Mouse (Mus musculus) spleen, postnatal 4 days (tissue): ENCODE data around the gene Jak3.
"Not testable (repeated sequence)": the region's sequence is repeated elsewhere in the genome, so short reads cannot be mapped to it uniquely, and the experiment has no call there.

Experiments
- DNase-seq, 2 experiments: peaks; one replicate each; pipeline ENCODE4 v3.0.0; 2022; ENCODE audit warnings: low spot score in 2 of 2

Jak3 gene

DNA sequence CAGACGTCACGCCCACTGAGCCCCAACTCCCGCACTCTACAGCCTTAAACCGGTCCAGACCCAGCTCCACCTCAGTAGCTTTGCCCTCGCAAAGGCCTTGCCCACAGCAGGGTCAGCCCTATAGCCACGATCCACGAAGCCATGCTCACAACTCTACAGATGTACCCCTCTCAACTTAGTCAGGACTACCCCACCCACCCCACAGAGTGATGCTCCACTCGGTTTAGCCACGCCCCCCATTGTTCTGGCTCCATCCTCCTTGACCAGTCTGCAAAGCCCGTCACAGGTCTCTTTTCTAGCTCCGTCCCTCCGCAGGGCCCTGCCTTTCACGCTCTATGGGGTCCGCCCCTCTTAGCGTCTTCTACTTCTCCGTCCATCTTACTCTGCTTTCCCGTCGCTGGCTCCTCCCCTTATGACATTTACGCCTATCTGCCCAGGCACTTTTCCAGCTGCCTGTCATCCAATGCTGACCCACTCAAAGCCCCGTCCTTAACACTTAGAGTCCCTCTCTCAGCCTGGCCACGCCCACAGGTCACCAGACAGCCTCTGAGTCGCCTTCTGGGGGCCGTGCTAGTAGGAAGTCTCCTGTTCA is 10.1 kb downstream of the Jak3 start:
- no peak for DNase-seq

DNA sequence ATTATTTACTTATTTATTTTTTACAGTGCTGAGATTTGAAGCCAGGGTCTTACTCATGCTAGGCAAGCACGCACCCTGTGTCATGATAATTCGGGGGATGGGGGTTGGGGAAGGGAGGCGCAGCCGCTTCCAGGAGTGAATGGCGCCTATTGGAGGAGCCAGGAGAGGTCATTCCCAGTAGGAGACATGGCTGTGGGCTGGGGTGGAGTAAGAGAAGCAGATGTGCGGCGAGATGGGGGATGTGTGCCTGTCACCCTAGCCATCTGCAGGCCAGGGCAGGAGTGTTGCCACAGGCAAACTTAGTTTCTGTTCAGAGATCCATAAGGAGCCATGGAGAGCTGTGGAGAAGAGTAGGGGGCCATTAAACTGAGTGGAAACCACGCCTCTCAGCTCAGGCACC is 11.5 kb downstream of the Jak3 start:
- DNase-seq = no peak

DNA sequence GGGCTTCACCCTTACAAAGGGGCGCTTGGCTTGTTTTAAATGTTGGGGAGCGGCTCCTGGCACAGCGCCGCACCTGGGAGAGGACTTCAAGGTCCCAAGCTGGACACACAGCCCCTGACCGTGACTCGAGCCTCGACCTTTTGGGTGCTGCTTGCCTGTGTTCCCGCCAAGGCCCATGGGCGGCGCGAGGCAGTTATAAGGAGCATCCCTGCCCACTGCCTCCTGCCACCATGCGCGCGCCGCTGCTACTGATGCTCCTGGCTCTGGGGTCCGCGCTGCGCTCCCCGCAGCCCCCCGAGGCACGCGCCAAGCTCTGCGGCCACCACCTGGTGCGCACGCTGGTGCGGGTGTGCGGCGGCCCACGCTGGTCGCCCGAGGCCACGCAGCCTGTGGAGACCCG is 12.9 kb downstream of the Jak3 start, which contains the start of gene Insl3:
Gene Insl3, plus strand, starts transcription at position 187 of the 400 bp plus-strand sequence.
- no peak for DNase-seq

DNA sequence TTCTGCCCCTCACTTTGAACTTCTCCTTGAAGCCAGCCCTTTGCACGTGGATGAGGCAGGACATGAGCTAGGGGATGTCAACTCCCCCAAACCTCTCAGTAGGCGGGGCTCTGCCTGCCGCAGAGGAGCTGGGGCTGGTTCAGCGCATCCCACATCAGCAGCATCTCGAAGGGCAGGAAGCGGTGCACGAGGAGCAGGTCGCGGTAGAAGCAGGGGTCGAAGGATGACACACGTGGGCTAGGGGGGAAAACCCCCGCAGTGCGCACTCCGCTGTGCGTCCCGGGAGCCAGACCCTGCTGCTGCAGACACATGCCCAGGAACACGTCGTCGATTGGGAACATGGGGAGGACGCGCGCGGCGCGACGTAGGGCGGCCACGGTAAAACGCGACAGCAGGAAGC is 16.4 kb downstream of the Jak3 start:
- DNase-seq = no peak

DNA sequence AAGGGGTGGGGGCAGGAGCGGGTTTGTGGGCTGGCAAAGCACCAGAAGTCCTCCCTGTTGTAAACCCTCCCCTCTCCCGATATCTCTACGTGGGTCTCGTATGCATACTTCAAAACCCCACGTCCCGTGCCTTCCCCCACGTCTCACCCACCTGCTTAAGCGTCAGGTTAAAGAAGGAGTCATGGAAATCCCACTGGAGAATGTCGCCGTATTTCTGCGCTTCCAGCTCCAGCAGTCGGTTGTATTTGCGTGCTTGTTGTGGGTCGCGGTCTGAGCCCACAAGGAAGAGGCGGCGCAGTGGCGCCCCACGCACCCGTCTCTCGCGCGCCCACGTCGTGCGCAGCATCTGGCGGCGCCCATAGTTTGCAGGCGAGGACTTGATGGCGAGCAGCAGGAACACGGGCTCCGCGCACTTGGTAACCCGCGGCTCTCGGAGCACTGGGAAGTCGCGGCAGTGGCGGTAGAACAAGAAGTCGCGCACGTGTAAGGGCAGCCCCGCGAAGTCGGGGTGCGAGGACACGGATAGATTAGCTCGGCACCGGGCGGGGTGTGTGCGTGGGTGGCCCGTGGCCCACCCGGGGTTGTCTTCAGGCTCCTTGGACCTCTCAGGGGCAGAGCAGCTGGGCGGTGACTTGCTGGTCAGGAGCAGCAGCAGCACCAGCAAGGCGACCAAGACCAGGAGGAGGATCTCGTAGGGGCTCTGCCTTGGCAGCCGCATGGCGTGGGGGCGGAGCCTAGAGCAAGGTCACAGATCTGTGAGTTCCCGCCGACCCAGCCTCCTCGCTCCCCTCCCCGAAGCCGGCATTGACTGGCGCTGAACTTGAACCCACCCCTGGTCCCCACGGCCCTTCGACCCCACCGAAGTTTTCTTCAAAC is 17.3 kb downstream of the Jak3 start:
- no peak for DNase-seq

DNA sequence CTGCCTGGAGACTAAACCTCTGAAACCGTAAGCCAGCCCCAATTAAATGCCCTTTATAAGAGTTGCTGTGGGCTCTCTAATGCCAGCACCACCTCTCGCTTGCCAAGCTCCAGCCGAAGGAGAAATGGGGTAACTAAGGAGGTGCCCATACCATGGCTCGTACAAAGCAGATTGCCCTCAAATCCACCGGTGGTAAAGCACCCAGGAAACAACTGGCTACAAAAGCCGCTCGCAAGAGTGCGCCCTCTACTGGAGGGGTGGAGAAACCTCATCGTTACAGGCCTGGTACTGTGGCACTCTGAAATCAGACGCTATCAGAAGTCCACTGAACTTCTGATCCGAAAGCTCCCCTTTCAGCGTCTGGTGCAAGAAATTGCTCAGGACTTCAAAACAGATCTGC is 19.4 kb downstream of the Jak3 start:
- not testable (repeated sequence) for DNase-seq

DNA sequence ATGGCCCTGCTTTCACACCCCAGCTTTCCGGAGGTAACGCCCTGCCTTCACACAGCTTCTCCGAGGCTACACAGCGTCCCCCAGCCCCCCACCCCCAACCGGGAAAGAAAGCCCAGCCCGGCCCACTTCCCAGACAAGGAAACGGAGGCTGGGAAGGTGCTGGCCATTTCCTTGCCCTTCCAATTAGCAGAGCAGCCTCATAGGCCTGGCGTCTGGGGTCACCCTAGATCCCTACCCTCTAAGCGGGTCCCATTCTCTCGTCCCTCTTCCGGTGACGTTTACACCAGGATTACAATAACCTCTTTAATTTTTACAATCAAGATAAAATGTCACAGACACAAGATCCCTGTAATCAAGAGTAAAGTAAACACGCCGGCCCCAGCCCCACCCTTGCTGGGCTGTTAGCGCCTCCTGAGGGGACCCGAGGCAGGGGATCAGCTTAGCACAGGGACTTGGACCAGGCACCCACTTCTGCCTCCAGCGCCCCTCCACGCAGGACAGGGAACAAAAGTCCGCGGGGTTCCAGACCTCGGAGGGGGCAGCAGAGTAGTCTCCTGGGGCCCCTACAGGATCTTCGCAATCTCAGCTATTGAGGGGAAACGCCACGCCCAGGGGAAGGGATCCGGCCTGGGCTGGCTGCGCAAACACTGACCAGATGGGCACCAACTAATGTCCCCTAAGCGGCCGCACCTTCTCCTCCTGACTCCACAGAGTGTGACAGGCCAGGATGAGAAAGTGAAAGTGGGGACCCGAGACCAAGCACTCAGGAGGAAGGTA is 24.6 kb downstream of the Jak3 start:
- no peak for DNase-seq

DNA sequence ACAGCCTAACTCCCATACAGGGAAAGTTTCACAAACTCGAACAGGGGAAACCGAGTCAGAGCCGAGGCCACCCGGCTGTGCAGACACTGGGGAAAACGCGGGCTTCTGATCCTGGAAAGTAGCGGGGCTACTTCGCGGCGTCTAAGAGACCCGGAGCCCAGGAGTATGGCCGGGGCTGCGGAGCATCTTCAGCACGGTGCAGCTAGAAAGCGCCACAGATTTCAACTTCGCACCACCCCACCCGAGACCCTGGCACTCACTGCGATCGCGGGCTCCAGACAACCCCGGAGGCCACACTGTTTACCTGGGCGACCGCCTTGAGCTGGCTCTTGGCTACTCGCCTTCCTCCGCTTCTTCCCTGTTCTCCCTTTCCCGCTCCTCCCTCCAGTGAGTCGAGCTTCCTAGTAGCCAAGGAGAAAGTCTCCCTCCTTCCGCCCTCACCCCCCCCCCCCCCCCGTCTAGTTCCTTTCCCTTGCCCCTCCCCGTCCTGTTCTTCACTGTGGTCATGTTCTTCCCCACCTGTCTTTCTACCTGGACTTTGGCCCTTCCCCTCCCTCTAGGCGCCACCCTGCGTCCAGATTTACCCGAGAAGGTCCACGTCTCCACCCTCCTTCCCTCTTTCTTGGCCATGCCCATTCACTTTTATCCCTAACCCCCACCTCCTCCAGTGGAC is 25.5 kb downstream of the Jak3 start, which contains the start of gene B3gnt3:
Gene B3gnt3, minus strand, starts transcription at position 376 of the 673 bp plus-strand sequence.
- DNase-seq = no peak

DNA sequence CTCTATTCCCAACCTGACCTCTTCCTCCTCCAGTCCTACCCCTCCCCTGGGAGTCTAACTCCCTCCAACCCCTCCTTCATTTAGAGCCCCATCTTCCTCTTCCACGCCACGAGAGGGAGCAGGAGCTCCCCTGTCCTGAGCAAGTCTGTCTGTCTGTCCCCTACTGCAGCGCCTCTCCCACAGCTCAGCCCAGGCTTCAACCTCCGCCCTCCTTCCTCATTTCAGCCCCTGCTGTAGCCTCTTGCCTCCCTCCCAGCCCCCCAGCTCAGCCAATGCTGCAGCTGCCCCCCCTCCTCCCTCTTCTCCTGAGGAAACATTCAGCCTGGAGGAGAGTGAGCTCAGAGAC is 26.0 kb downstream of the Jak3 start:
- DNase-seq = no peak

DNA sequence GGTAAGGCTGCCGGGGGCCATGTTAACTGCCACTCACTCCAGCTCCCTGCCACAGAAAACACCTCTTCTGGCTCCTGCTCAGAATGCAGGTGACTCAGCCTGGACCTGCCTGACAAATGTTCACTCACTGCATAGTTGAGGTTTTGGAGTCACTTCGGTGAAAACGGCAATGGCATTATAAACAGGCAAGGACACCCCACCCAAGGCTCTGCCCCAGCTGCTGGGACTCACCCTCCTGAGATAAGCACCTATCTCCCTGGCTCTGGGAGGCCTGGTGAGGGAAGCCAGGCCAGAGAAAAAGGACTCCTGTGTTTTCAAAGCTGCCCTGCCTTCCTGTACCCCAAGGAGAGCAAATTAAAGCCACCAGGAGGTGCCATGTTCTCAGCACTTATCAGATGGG is 26.8 kb downstream of the Jak3 start:
- peak in 1 of 2 experiments; percentile 70 for DNase-seq

DNA sequence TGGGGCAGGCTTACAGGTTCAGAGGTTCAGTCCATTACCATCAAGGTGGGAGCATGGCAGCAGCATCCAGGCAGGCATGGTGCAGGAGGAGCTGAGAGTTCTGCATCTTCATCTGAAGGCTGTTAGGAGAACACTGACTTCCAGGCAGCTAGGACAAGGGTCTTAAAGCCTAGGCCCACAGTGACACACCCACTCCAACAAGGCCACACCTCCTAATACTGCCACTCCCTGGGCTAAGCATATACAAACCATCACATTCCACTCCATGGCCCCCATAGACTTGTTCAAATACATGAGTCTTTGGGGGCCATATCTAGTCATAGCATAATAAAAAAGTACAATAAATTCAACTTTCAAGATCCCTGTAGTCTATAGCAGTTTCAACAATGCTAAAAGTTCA is 27.3 kb downstream of the Jak3 start:
- peak in 1 of 2 experiments; percentile 29 for DNase-seq

DNA sequence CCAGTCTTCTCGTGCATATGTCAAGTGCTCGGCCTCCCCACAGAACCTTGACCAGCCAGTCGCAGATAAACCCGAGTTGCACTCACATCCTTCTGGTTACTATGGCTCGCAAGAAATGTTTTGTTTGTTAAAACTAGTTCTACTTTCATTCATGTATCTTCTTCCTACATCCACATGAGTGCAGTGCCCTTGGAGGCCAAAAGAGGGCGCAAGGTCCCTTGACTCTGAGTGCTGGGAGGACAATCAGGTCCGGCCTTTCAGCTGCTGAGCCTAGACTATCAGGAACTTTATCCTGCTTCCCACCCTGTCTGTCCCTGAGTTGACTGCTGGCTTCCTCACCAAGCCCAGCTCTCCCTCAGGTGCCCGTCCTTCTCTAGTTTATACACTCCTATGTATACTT is 31.8 kb downstream of the Jak3 start:
- peak; percentile 77 to 91 for DNase-seq

DNA sequence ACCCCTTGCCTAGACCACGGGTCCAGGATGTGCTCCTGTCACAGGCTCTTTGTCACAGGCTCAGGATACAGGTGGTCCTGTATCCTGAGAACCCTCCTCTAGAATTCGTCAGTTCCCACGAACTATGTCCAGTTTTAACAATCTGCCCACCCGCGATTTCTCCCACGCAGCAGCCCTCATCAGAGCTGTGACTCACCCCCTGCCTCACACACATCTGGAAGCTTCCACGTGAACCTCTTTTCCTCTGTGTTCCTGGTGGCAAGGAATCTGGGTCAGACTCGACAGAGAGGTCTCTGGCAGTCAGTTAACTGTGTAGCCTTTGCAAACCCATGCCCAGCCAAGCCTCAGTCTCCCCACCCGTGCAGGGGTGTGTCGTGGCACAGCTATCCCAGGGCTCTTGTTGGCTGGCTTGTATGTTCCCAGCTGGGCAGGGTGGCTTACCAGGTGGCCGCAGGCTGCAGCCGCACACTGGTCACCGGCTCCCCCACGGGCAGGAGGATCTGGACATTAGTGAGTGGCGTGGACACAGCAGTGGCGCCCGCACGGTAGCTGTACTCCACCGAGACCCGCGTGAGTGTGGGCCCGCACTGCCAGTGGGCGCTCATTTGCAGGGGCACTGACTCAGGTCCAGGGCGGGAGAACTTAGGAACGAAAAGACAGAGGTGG is 33.2 kb downstream of the Jak3 start:
- DNase-seq = no peak

DNA sequence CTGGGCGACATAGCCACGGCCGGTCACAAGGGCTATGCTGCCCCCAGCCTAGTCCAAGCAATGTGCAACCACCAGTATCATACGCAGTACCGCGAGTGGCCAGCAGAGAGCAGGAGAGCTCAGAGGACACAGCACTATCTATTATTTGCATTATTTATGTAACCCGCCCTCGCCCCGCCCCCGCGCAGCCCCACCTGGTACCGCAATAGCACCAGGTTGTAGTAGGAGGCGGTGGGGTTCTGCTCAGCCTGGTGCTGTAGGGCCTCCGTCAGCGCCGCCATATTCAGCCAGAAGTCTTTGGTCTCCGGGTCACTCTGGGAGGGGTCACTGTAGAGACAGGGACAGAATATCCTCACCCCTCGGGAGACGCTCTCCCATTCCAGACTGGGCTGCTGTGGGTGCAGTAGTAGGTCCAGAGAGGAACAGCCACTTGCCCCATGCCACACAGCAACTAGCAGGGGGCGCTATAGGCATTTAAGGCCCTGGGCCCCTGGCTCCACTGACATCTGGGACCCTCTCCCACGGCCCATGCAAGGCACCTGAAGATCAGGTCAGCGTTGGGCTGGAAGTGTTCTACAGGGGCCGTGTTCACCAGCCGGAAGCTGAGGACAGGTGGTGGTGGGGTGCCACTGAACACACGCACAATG is 33.8 kb downstream of the Jak3 start:
- DNase-seq = peak; percentile 85 to 95

DNA sequence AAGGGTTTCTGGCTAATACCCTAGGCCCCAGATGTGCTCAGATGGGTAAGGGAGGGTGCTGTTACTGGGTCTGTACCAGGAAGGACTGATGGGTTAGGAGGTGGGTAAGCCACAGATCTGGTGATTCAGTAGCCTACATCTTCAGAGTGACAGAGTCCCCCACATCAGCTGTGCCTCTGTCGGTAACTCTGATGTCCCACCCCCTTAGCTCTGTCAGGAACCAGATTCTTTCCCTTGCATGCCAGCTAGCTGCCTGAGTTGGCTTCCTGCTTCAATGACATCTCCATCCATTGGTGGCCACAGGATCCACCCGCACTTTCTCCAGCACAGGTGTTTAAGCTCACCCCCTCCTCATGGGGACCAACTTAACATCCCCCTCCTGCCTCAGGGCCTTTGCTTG is 35.5 kb downstream of the Jak3 start:
- DNase-seq = peak in 1 of 2 experiments; percentile 58

DNA sequence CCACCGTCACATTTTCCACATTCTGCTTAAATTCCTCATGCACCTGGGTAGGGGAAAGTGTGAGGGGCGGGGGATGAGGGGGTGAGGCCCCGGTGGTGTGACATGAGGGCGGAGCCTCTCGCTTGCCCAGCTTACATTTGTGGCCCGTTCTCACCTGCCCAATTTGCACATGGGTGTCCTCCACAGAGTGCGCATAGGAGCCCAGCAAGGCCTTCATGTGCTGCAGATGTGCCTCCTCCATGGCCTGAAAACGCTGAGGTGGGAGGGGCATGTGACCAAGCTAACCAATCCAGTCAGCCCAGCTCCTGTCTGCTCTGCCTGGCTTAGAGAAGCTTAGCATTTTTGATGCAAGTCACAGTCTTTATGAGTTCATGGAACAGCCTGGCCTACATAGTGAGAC is 39.4 kb downstream of the Jak3 start:
- DNase-seq = no peak

DNA sequence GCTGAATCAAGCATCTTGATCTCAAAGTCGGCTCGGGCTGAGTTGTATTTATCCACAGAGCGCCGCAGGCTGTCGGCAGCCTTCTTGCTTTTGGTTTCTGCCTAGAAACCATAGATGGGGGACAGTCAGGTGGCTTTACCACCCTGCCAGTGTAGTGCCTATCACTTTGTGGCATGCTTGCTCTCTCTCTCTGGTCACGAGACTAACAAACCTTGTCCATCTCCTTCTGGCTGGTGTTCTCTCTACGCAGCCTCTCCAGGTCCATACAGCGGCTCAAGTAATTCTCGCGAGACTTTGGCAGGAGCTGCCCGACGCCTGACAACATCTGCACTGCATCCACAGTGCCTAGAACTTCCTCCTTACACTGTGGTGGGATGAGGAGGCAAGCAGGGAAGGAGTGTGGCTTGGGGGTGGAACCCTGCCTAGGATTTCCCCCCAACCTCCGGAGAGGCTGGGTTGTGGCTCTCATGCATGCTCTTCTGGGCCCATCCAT is 40.5 kb downstream of the Jak3 start:
- DNase-seq = peak in 1 of 2 experiments; percentile 51

DNA sequence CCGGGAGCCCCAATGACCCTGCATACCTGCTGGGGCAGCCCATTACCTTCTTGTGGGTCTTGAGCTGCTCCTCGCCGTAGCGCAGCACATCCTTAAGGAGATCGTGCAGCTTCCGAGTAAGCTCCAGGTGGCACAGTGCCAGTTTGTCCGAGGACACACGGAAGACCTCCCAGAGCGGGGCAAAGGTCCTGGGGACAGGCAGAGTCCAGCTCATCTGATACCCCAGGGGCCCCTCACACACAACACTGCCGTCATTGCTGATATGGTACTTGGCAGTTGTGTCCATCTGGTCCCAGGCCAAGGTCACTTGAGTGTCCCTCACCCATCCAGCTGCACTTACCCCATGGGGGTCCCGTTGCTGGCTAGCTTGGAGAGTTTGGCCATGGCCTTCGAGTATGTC is 41.0 kb downstream of the Jak3 start:
- DNase-seq = peak in 1 of 2 experiments; percentile 60

DNA sequence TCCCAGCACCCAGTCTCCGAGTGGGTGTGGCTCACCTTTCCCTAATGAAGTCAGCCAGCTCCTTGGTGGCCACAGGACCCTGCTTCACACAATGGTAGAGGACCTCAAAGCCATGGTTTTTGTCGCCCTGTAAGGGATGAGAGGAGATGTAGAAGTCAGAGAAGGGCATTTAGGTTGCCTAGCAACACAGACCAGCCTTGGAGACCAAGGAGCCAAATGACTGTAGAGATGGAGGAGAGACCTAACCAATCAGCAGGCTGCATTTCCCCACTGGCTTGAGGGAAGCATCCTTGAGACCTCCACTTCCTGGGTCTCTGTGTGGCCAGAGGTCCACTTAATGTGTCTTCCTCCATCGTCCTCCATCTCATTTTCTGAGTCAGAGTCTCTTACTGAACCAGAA is 42.2 kb downstream of the Jak3 start:
- DNase-seq = no peak

DNA sequence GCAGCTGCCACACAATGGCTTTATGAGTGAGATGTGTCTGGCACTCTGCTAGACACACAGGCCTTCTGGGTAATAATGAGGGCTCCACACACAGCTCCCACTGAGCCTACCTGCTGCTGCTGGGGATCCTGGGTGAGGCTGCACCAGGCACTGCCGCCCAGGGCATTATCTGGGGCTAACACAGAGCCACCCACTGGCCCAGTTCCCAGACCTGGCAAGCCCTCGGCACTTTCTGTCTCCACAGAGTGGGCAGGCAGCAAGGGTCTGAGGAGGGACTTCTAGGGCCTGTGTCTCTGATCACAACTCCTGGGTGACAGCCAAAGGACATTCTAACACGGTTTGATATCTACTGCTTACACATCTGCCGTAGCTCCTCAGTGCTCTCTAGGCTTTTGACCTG is 43.1 kb downstream of the Jak3 start:
- peak; percentile 84 to 87 for DNase-seq
